Mouse (Mus musculus): Measurements from ENCODE around the gene Dcxr. TPM values are rescaled to one million over a fixed set of nuclear protein-coding genes. Genes with fewer than 3 reads are reported as not detected.

Gene Dcxr
- polyA plus RNA-seq, 1 experiment = 7.4 TPM

- H3K4me3 ChIP-seq (replicated peaks; ENCODE audit: control insufficient read depth, low read depth, low read length) = no peak overlapping the region
- H3K27ac ChIP-seq (ENCODE audit: control insufficient read depth, insufficient read depth, low read depth, low read length, poor library complexity) = no peak overlapping the region
- TF ChIP-seq CTCF (IDR thresholded peaks at IDR 0.05; ENCODE audit: control insufficient read depth, insufficient read depth, low read length) (no peak), POLR2A (IDR thresholded peaks at IDR 0.05; ENCODE audit: borderline replicate concordance, control insufficient read depth, low read depth, low read length) (no peak)
- WGBS = 90% methylated on average over 12 of the region's 12 CpGs
- H3K4me1 ChIP-seq (ENCODE audit: control insufficient read depth, insufficient read depth, low read length) = no peaks in the 10 kb centered on the region
Measured at GRCm38 (mm10) chr11:120695641-120696040, 31.4 kb downstream of the Dcxr start.

DNA sequence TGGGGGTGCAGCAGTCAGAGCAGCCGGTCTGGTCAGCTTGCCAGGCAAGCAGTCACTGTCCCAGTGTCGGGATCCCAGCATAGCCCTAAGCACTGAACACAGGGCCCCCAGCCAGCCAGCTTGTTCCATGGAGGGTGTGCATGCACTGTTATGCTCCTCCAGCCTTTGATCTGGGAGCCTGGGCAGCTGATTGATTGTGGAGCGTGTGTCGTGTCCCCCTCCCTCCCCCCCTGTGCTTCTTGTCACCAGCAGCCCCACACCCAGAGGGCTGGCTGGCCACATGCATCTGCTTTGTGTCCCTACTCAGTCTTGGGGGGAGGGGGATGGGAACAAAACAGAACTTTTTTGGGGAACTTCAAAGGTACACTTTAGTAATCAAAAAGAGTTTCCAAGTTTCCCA, 31.9 kb downstream of the Dcxr start:
- Histone ChIP-seq H3K4me1 (ENCODE audit: control insufficient read depth, insufficient read depth, low read length) (no peaks in the 10 kb centered on the region), H3K27ac (ENCODE audit: control insufficient read depth, insufficient read depth, low read depth, low read length, poor library complexity) (no peak overlapping the region), H3K4me3 (replicated peaks; ENCODE audit: control insufficient read depth, low read depth, low read length) (no peak overlapping the region)
- WGBS = 85% methylated on average over 4 of the region's 4 CpGs
- TF ChIP-seq CTCF (IDR thresholded peaks at IDR 0.05; ENCODE audit: control insufficient read depth, insufficient read depth, low read length) (no peak), POLR2A (IDR thresholded peaks at IDR 0.05; ENCODE audit: borderline replicate concordance, control insufficient read depth, low read depth, low read length) (no peak)

DNA sequence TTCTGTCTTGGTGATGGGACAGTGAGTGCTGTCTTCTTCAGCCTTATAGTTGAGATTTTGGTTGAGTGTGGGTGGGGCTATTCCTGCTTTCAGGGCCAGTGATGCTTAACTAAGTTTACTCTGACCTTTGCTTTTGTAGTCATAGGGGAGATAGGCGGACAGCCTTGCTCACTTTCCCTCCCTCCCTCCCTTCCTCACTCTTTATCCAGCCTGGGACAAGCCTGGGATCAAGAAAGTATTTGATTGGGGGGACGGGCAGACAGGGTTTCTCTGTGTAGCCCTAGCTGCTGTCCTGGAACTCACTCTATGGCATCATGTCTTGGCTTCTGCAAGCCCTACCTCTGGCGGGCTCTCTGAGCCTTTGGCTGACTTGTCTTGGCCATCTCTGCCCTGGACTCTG, 33.6 kb downstream of the Dcxr start:
- Histone ChIP-seq H3K4me3 (replicated peaks; ENCODE audit: control insufficient read depth, low read depth, low read length) (no peak overlapping the region), H3K4me1 (ENCODE audit: control insufficient read depth, insufficient read depth, low read length) (no peaks in the 10 kb centered on the region), H3K27ac (ENCODE audit: control insufficient read depth, insufficient read depth, low read depth, low read length, poor library complexity) (no peak overlapping the region)
- 75% methylated on average over 3 of the region's 3 CpGs for WGBS
- TF ChIP-seq CTCF (IDR thresholded peaks at IDR 0.05; ENCODE audit: control insufficient read depth, insufficient read depth, low read length) = no peak
- TF ChIP-seq POLR2A (IDR thresholded peaks at IDR 0.05; ENCODE audit: borderline replicate concordance, control insufficient read depth, low read depth, low read length) = no peak

- Histone ChIP-seq H3K4me1 (ENCODE audit: control insufficient read depth, insufficient read depth, low read length) (no peaks in the 10 kb centered on the region), H3K27ac (ENCODE audit: control insufficient read depth, insufficient read depth, low read depth, low read length, poor library complexity) (no peak overlapping the region)
- WGBS = 88% methylated on average over 4 of the region's 4 CpGs
Measured at GRCm38 (mm10) chr11:120692471-120693011, 34.5 kb downstream of the Dcxr start.

GRCm38 (mm10) chr11:120689365-120689764, 37.7 kb downstream of the Dcxr start:
- WGBS = 50% methylated on average over 3 of the region's 3 CpGs
- no peak for TF ChIP-seq CTCF (IDR thresholded peaks at IDR 0.05; ENCODE audit: control insufficient read depth, insufficient read depth, low read length)
- no peak for TF ChIP-seq POLR2A (IDR thresholded peaks at IDR 0.05; ENCODE audit: borderline replicate concordance, control insufficient read depth, low read depth, low read length)
- no peak overlapping the region for H3K27ac ChIP-seq (ENCODE audit: control insufficient read depth, insufficient read depth, low read depth, low read length, poor library complexity)
- H3K4me3 ChIP-seq (replicated peaks; ENCODE audit: control insufficient read depth, low read depth, low read length) = no peak overlapping the region
- no peaks in the 10 kb centered on the region for H3K4me1 ChIP-seq (ENCODE audit: control insufficient read depth, insufficient read depth, low read length)

More at GRCm38 (mm10) chr11:120692471-120693011, 34.5 kb downstream of the Dcxr start:
- no peak overlapping the region for H3K4me3 ChIP-seq (replicated peaks; ENCODE audit: control insufficient read depth, low read depth, low read length)
- TF ChIP-seq POLR2A (IDR thresholded peaks at IDR 0.05; ENCODE audit: borderline replicate concordance, control insufficient read depth, low read depth, low read length) (no peak), CTCF (IDR thresholded peaks at IDR 0.05; ENCODE audit: control insufficient read depth, insufficient read depth, low read length) (no peak)

- no peaks in the 10 kb centered on the region for H3K4me1 ChIP-seq (ENCODE audit: control insufficient read depth, insufficient read depth, low read length)
- no peak for TF ChIP-seq CTCF (IDR thresholded peaks at IDR 0.05; ENCODE audit: control insufficient read depth, insufficient read depth, low read length)
- no peak for TF ChIP-seq POLR2A (IDR thresholded peaks at IDR 0.05; ENCODE audit: borderline replicate concordance, control insufficient read depth, low read depth, low read length)
- no peak overlapping the region for H3K27ac ChIP-seq (ENCODE audit: control insufficient read depth, insufficient read depth, low read depth, low read length, poor library complexity)
- H3K4me3 ChIP-seq (replicated peaks; ENCODE audit: control insufficient read depth, low read depth, low read length) = no peak overlapping the region
- 94% methylated on average over 20 of the region's 20 CpGs for WGBS
Measured at GRCm38 (mm10) chr11:120686650-120687272, 40.3 kb downstream of the Dcxr start.

GRCm38 (mm10) chr11:120684660-120685059, 42.4 kb downstream of the Dcxr start:
- no peak for TF ChIP-seq POLR2A (IDR thresholded peaks at IDR 0.05; ENCODE audit: borderline replicate concordance, control insufficient read depth, low read depth, low read length)
- Histone ChIP-seq H3K27ac (ENCODE audit: control insufficient read depth, insufficient read depth, low read depth, low read length, poor library complexity) (no peak overlapping the region), H3K4me1 (ENCODE audit: control insufficient read depth, insufficient read depth, low read length) (no peaks in the 10 kb centered on the region), H3K4me3 (replicated peaks; ENCODE audit: control insufficient read depth, low read depth, low read length) (no peak overlapping the region)
- WGBS = 82% methylated on average over 2 of the region's 2 CpGs

GRCm38 (mm10) chr11:120684086-120684485, 43.0 kb downstream of the Dcxr start:
- WGBS = 87% methylated on average over 2 of the region's 2 CpGs
- H3K4me3 ChIP-seq (replicated peaks; ENCODE audit: control insufficient read depth, low read depth, low read length) = no peak overlapping the region
- TF ChIP-seq CTCF (IDR thresholded peaks at IDR 0.05; ENCODE audit: control insufficient read depth, insufficient read depth, low read length) (no peak), POLR2A (IDR thresholded peaks at IDR 0.05; ENCODE audit: borderline replicate concordance, control insufficient read depth, low read depth, low read length) (no peak)
- H3K4me1 ChIP-seq (ENCODE audit: control insufficient read depth, insufficient read depth, low read length) = no peaks in the 10 kb centered on the region
- no peak overlapping the region for H3K27ac ChIP-seq (ENCODE audit: control insufficient read depth, insufficient read depth, low read depth, low read length, poor library complexity)

DNA sequence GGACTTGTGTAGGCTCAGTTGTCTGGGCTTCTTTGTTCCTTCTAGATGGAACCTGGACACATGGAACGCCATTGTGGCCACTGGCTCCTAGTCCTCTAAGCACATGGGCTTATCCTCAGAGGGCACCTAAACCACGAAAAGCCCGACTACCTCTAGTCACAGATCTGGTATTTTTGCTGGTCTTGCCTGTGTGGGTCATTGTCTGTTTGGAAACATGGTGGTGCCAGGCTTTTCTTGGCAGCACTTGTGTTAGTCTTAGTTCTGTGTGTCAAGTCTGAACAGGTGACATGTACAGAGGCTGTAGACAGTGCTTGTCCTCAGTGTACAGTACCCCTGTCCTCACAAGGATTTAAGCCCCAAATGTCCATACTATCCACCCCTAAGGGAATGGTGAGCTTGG, 43.5 kb downstream of the Dcxr start:
- 76% methylated on average over 3 of the region's 3 CpGs for WGBS
- no peak for TF ChIP-seq CTCF (IDR thresholded peaks at IDR 0.05; ENCODE audit: control insufficient read depth, insufficient read depth, low read length)

More for the DNA sequence above, 43.5 kb downstream of the Dcxr start:
- Histone ChIP-seq H3K4me1 (ENCODE audit: control insufficient read depth, insufficient read depth, low read length) (no peaks in the 10 kb centered on the region), H3K4me3 (replicated peaks; ENCODE audit: control insufficient read depth, low read depth, low read length) (no peak overlapping the region), H3K27ac (ENCODE audit: control insufficient read depth, insufficient read depth, low read depth, low read length, poor library complexity) (no peak overlapping the region)

Data from bone marrow, adult 2 months (tissue).